Mouse (Mus musculus) erythroid progenitor cell, adult 5-6 weeks (primary cell): ENCODE results near the gene Gm15097. TPM values are rescaled to one million over a fixed set of nuclear protein-coding genes. Genes with fewer than 3 reads are reported as not detected.
"Not testable (repeated sequence)": the region's sequence is repeated elsewhere in the genome, so short reads cannot be mapped to it uniquely, and the experiment has no call there.

Experiments
- ATAC-seq: replicated peaks from 2 replicates; pipeline ENCODE4 v1.8.0; 2016; ENCODE audit warnings: moderate number of reproducible peaks, mild to moderate bottlenecking, moderate TSS enrichment, inconsistent platforms; ENCODE audit not compliant: poor library complexity, low FRiP score, severe bottlenecking
- total RNA-seq, 2 experiments: library from RNA; stranded (forward) in 1 of 2; stranded (reverse) in 1 of 2; fragments of 150-400 nt in 1 of 2; fragments of 186-747, 209-891 nt in 1 of 2; gene quantifications; 2 replicates each; pipeline versions ENCODE4 v1.2.3 to v1.2.4; 2015 to 2017; ENCODE audit warnings: low replicate concordance in 2 of 2

Gene Gm15097
- total RNA-seq (2015; ENCODE audit: low replicate concordance): not detected in 2 replicates
- not detected in 2 replicates for total RNA-seq (2017; ENCODE audit: low replicate concordance)

DNA sequence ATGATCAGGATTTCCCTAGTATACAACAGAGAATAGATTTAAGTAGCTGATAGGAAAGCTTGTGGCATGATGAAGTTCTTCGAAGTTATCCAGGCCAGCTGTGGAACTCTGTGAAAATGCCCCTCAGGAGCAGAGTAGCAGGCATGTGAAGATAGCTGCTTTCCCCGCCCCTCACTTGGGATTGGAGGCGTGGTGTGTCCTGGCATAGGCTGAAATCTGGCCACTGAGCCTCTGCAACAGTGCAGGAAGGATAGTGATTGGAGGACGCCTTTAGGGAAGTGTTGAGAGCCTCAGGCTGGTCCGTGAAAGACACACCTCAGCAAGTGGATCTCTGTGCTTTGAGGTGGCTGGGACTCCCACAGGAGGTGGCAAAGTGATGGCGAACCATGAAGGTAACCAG is at the start of gene Gm15097:
Gm15097 (plus strand) TSS at position 301 of the 400 bp plus-strand sequence.
- not testable (repeated sequence) for ATAC-seq

- not testable (repeated sequence) for ATAC-seq
These were observed 21.4 kb upstream of the Gm15097 start for GRCm38 (mm10) chrX:149762853-149763252.

- ATAC-seq: not testable (repeated sequence)
These were observed 26.9 kb downstream of the Gm15097 start for GRCm38 (mm10) chrX:149811178-149811577.

Other genes starting within 250 kb of the Gm15097 start
- gene Gm10439, start 189.9 kb upstream of the Gm15097 start, total RNA-seq (2015; ENCODE audit: low replicate concordance): not detected in 2 replicates
- gene Gm10439, start 189.9 kb upstream of the Gm15097 start, total RNA-seq (2017; ENCODE audit: low replicate concordance): not detected in 2 replicates
- gene Gm15091, start 157.2 kb downstream of the Gm15097 start, total RNA-seq (2015; ENCODE audit: low replicate concordance): not detected in 2 replicates
- not detected in 2 replicates for gene Gm15091, start 157.2 kb downstream of the Gm15097 start, total RNA-seq (2017; ENCODE audit: low replicate concordance)